Mouse (Mus musculus) thymus, adult 2 months (tissue): ENCODE measurements at regions not wholly inside any gene's neighbourhood (a gene's known extent, or its start where the extent isn't known, plus 50 kb on each side); places are given as distances from the start of the nearest gene placed in this dataset.
A peak's percentile ranks its signal among the peaks of the same experiment; 100 is the strongest.

Experiments
- DNase-seq: peaks from one replicate; pipeline ENCODE4 v3.0.0; 2021
- H3K27ac ChIP-seq: fragments of 200-500 bp; 2 replicates; pipeline ENCODE4 v1.5.1; 2012; ENCODE audit warnings: low read length, control low read depth; ENCODE audit not compliant: control insufficient read depth, insufficient read depth
- H3K27me3 ChIP-seq: fragments of 200-500 bp; 2 replicates; pipeline ENCODE4 v1.6.1; 2012; ENCODE audit warnings: mild to moderate bottlenecking, low read length, moderate library complexity, mixed read lengths; ENCODE audit not compliant: control insufficient read depth, insufficient read depth
- H3K36me3 ChIP-seq: fragments of 200-500 bp; 2 replicates; pipeline ENCODE4 v1.6.1; 2012; ENCODE audit warnings: mild to moderate bottlenecking, low read length, moderate library complexity; ENCODE audit not compliant: control insufficient read depth, insufficient read depth
- H3K4me1 ChIP-seq: fragments of 200-500 bp; replicated peaks from 2 replicates; pipeline ENCODE4 v1.6.1; 2012; ENCODE audit warnings: low read length; ENCODE audit not compliant: control insufficient read depth, insufficient read depth
- H3K4me3 ChIP-seq: fragments of 200-500 bp; 2 replicates; pipeline ENCODE4 v1.5.1; 2012; ENCODE audit warnings: mild to moderate bottlenecking, low read length, control low read depth, moderate library complexity; ENCODE audit not compliant: control insufficient read depth, insufficient read depth
- CTCF ChIP-seq: fragments of 200-500 bp; IDR thresholded peaks from 2 replicates; pipeline ENCODE4 v1.5.1; 2012; ENCODE audit warnings: mild to moderate bottlenecking, control low read depth, low read length, moderate library complexity, borderline replicate concordance; ENCODE audit not compliant: control insufficient read depth, poor library complexity, insufficient read depth; ENCODE audit errors: extremely low read depth
- POLR2A ChIP-seq: fragments of 200-500 bp; IDR thresholded peaks from 2 replicates; pipeline ENCODE4 v1.6.1; 2012; ENCODE audit warnings: mild to moderate bottlenecking, low read length, control low read depth, moderate library complexity; ENCODE audit not compliant: control insufficient read depth, poor library complexity, insufficient read depth; ENCODE audit errors: extremely low read depth
- WGBS: fragments of 180-500 bp; shearing (Covaris S2); methylation state at CpG from one replicate; pipeline ENCODE4 v1.1.7; 2018; 5-methylcytosine and 5-hydroxymethylcytosine counted together

DNA sequence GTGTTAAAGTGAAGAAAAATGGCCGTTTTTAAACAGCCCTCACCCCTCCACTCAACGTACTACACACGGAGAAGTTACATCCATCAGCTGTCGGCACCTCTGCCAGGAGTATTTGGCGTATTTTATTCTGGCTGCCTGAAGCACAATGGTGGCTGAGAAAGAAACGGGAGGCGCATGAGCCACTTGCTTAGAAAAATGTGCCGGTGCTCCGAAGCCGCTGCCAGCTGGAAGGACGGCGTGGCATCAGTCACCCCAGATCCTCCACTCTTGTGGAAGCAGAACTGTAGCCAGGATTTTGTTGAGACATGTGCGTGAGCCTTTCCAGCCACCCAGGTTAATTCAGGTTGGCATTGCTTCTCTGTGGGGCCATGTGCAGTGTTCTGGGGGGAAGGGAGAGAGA, 103.1 kb upstream of the A230072I06Rik start:
- WGBS: 81% methylated on average over 13 of the region's 13 CpGs
- H3K27me3 ChIP-seq: no peaks in the 10 kb centered on the region
- no peak for TF ChIP-seq CTCF
- TF ChIP-seq POLR2A: no peak
- no peak for DNase-seq
- H3K4me1 ChIP-seq: no peaks in the 10 kb centered on the region
- H3K36me3 ChIP-seq: no peaks in the 10 kb centered on the region
- no peak overlapping the region for H3K4me3 ChIP-seq
- H3K27ac ChIP-seq: no peak overlapping the region

DNA sequence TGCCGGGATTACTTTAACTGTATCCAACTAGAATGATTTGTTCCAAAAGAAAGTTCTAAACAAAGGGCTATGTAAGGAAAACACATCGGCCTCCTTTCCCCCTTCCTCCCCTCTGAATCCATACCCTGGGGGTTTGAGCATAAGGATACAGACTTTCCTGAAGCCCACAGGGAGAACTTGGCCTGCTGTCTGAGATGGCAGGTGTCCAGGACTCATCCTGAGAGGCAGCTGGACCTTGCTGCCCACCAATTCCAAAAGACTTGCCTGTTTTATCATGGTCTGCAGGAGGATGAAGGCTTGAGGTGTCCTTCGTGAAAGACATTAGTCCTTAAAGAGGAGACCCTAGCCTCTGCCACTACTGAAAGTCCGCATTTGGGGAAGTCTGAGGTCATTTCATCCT, 94.0 kb upstream of the A230072I06Rik start:
- 91% methylated on average over 4 of the region's 4 CpGs for WGBS
- TF ChIP-seq POLR2A: no peak
- no peak for TF ChIP-seq CTCF
- H3K27ac ChIP-seq: no peak overlapping the region
- no peak overlapping the region for H3K4me3 ChIP-seq
- no peak for DNase-seq
- no peaks in the 10 kb centered on the region for H3K36me3 ChIP-seq
- H3K4me1 ChIP-seq: no peaks in the 10 kb centered on the region
- no peaks in the 10 kb centered on the region for H3K27me3 ChIP-seq

DNA sequence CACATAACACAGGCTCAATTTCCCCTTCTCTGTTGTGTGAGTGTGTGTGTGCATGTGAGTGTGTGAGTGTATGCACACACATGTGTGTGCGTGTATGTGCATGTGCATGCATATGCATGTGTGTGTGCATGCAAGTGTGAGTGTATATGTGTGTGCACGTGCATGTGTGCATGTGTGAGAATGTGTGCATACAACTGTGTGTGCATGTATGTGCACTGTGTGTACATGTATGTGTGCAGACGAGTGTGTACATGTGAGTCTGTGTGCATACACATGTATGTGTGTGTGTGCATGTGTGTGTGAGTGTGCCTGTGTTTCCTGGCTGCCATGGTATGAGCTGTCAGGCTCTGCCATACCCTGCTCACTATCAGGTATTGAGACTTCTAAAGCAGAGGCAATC, 91.3 kb upstream of the A230072I06Rik start:
- no peak for DNase-seq
- no peaks in the 10 kb centered on the region for H3K4me1 ChIP-seq
- no peak overlapping the region for H3K4me3 ChIP-seq
- no peak overlapping the region for H3K27ac ChIP-seq
- no peaks in the 10 kb centered on the region for H3K36me3 ChIP-seq
- WGBS: 94% methylated on average over 3 of the region's 3 CpGs
- TF ChIP-seq CTCF: no peak
- TF ChIP-seq POLR2A: no peak
- no peaks in the 10 kb centered on the region for H3K27me3 ChIP-seq

DNA sequence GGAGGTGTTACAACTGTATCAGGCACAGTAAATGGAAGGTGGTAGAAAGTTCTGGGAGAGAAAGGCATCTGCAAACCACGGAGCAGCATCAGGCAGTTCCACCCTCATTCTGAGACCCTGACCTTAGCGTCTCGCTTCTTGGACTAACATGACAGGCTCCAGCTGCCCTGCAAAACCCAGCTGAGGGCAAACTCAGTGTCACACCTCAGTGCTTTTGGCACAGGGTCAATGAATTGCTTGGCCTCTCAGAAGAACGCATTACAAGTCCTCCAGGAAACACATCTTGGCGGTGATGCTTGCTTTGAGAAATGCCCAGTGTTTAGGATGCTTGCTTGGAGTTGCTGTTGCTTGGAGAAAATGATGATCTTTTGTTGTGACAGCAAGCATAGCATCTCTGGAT, 90.2 kb upstream of the A230072I06Rik start:
- TF ChIP-seq CTCF (no peak), POLR2A (no peak)
- no peak overlapping the region for H3K4me3 ChIP-seq
- H3K27ac ChIP-seq: no peak overlapping the region
- no peaks in the 10 kb centered on the region for H3K36me3 ChIP-seq
- no peaks in the 10 kb centered on the region for H3K4me1 ChIP-seq
- 93% methylated on average over 5 of the region's 5 CpGs for WGBS
- no peaks in the 10 kb centered on the region for H3K27me3 ChIP-seq
- no peak for DNase-seq

DNA sequence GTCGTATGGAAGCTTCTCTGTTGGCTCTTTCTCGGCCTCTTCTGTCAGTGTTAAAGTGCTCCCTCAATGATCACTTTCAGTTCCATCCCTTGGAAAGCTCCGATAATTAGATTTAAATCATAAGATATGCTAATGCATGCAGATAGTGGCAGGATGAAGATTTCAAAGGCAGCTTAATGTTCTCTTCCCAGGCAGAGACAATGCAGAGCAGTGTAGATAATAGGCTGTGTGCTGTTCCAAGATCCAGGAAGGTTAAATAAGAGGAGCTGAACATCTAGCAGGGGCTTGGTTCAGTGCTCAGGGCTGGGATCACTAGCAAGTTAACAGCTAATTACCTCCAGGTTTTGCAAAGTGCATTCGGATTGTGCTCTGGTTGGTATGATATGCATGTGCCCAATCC, 89.7 kb upstream of the A230072I06Rik start:
- TF ChIP-seq POLR2A (no peak), CTCF (no peak)
- Histone ChIP-seq H3K36me3 (no peaks in the 10 kb centered on the region), H3K4me1 (no peaks in the 10 kb centered on the region), H3K27ac (no peak overlapping the region), H3K4me3 (no peak overlapping the region), H3K27me3 (no peaks in the 10 kb centered on the region)
- 93% methylated on average over 4 of the region's 4 CpGs for WGBS
- DNase-seq: no peak

DNA sequence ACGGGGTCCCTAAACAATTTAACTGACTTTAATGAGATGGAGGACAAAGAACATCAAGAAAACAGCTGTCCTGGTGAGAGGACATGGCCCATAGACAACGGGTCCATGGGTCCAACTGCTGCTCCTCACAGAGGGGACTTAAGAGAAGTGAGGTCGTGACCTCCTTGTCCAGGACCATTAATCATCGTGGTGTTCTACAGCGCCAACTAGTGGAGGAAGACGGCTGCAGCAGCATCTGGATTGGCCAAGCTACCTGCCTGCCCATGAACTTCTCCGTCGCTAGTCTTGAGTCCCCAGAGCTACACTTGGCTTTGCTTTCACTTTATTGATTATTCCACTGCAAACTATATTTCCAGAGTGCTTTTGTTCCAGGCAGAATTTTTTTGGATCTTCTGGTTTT, 86.6 kb upstream of the A230072I06Rik start:
- Histone ChIP-seq H3K27me3 (no peaks in the 10 kb centered on the region), H3K27ac (no peak overlapping the region), H3K4me3 (no peak overlapping the region), H3K36me3 (no peaks in the 10 kb centered on the region), H3K4me1 (no peaks in the 10 kb centered on the region)
- DNase-seq: peak; percentile 15
- TF ChIP-seq POLR2A (no peak), CTCF (peak; percentile 61; the same call in 1 of the 2 replicates)
- WGBS: 21% methylated on average over 8 of the region's 8 CpGs

DNA sequence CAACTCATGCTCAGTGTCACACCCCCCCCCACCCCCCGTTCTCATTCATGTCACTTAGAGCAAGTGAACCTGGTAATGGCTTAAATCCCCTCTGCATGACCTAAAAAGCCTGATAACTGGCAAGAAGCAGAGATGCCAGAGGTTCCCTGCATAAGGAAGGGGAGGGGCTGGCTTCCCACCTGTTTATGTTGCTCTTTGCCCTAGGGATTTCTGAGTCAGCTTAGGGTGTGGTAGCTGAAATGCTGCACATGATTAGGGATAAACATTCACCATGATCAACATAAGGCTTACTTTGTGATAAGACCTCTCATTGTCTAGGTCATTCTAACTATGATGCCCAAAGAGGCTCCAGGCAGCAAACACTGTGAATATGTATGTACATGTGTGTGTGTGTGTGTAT, 72.7 kb upstream of the A230072I06Rik start:
- 89% methylated on average over 1 of the region's 1 CpGs for WGBS
- Histone ChIP-seq H3K27me3 (no peaks in the 10 kb centered on the region), H3K36me3 (no peaks in the 10 kb centered on the region), H3K27ac (no peak overlapping the region), H3K4me1 (no peaks in the 10 kb centered on the region), H3K4me3 (no peak overlapping the region)
- DNase-seq: no peak
- no peak for TF ChIP-seq CTCF
- no peak for TF ChIP-seq POLR2A
